Mouse (Mus musculus): Measurements from ENCODE around the gene Carmil3. TPM values are rescaled to one million over a fixed set of nuclear protein-coding genes. Genes with fewer than 3 reads are reported as not detected.
A peak's percentile ranks its signal among the peaks of the same experiment; 100 is the strongest.

Carmil3 gene
- polyA plus RNA-seq, 2 experiments, result 0.32 to 2.6 TPM

DNA sequence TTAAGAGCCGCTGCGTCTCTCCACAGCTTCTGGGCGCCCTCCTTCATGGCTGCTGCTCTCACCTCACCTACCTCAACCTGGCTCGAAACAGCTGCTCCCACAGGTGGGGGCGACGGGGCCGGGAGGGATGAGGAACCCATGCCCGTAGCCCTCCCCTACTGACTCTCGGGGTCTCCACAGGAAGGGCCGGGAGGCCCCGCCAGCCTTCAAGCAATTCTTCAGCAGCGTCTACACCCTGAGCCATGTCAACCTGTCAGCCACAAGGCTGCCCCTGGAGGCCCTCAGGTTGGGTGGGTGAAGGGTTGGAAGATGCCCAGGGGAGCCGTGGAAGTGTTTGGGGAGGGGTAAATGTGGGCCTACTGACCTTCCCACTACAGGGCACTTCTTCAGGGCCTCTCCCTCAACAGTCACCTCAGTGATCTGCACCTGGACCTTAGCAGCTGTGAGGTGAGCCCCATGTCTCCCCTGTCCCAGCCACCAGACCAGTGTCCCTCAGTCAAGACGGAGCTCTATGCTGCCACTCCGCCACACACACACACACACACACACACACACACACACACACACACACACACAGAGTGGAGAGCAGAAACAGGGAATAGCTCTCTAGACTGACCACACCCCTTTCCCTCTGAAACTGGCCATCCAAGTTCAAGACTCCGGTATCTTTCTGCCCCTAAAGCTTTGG, 6.5 kb downstream of the Carmil3 start:
- Histone ChIP-seq H3K9me3 (ENCODE audit: control insufficient read depth, low read length) (no peaks in the 10 kb centered on the region), H3K9ac (replicated peaks) (no peak overlapping the region), H3K36me3 (replicated peaks; ENCODE audit: control insufficient read depth, insufficient read depth, low read depth) (no peaks in the 10 kb centered on the region), H3K27me3 (ENCODE audit: control insufficient read depth, insufficient read depth, low read length) (no peaks in the 10 kb centered on the region), H3K4me2 (ENCODE audit: low read depth) (no peak overlapping the region), H3K4me3 (ENCODE audit: insufficient read depth in 1 of 2, low read depth in 2 of 2, low read length in 2 of 2) (no peak overlapping the region), H3K4me1 (replicated peaks; ENCODE audit: control insufficient read depth in 2 of 2, insufficient read depth in 2 of 2, low read length in 1 of 2) (peaks cover 3 to 7% of the 10 kb centered on the region in 2 experiments; a peak in 3 of 4 replicates), H3K27ac (no peak overlapping the region)
- TF ChIP-seq EP300 (IDR thresholded peaks at IDR 0.05; ENCODE audit: low read depth) (no peak), CTCF (IDR thresholded peaks at IDR 0.05; ENCODE audit: low read depth) (no peak)
- WGBS (ENCODE audit: insufficient replicate concordance), result 65% methylated on average over 16 of the region's 16 CpGs
- DNase-seq (ENCODE audit: low read depth in 3 of 3, low spot score in 3 of 3) (no peak), ATAC-seq (ENCODE audit: insufficient read depth) (peak; percentile 7; the same call in 1 of the 2 replicates)

DNA sequence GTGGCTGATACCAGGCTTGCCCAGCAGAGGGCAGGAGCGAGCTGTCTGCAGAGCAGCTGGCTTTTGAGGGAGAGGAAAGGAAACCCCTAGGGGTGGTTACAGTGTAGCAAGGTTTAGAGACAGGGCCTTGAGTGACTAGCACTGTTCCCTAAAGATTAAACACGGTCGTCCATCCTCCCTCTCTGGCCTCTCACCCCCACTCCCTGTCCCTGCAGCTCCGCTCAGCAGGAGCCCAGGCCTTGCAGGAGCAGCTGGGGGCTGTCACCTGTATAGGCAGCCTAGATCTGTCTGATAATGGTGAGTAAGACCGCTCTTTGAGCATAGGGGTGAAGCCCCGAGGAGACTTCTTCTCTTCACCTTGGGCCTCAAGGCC, 7.0 kb downstream of the Carmil3 start:
- Histone ChIP-seq H3K9me3 (ENCODE audit: control insufficient read depth, low read length) (no peaks in the 10 kb centered on the region), H3K4me3 (ENCODE audit: insufficient read depth in 1 of 2, low read depth in 2 of 2, low read length in 2 of 2) (no peak overlapping the region), H3K27ac (no peak overlapping the region), H3K36me3 (replicated peaks; ENCODE audit: control insufficient read depth, insufficient read depth, low read depth) (no peaks in the 10 kb centered on the region), H3K9ac (replicated peaks) (no peak overlapping the region), H3K4me2 (ENCODE audit: low read depth) (no peak overlapping the region), H3K27me3 (ENCODE audit: control insufficient read depth, insufficient read depth, low read length) (no peaks in the 10 kb centered on the region), H3K4me1 (replicated peaks; ENCODE audit: control insufficient read depth in 2 of 2, insufficient read depth in 2 of 2, low read length in 1 of 2) (peaks cover 0 to 2% of the 10 kb centered on the region in 2 experiments; a peak in 2 of 4 replicates)
- DNase-seq (ENCODE audit: low read depth in 3 of 3, low spot score in 3 of 3), result peak; percentile 51 to 64 (median 59)
- 30% methylated on average over 6 of the region's 6 CpGs for WGBS (ENCODE audit: insufficient replicate concordance)
- ATAC-seq (ENCODE audit: insufficient read depth), result peak; percentile 24
- TF ChIP-seq CTCF (IDR thresholded peaks at IDR 0.05; ENCODE audit: low read depth), result peak; percentile 99
- no peak for TF ChIP-seq EP300 (IDR thresholded peaks at IDR 0.05; ENCODE audit: low read depth)

DNA sequence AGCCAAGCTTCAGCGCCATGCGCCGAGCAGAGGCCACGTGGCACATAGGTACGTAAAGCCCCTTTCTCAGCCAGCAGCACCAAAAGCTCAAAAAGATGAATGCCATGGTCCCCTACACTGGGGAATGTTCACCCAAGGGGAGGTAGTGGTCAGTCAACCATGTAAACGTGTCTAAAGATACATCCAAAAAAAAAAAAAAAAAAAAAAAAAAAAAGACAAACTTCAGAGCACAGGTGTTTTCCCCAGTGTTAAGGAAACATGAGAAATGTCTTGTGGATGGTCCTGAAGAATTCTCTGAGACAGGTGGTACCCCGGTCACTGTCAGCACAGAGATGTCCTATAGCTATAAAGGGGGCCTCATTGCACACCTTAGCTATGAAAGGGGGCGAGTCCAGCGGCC, 15.2 kb downstream of the Carmil3 start:
- H3K27ac ChIP-seq, result no peak overlapping the region
- H3K4me2 ChIP-seq (ENCODE audit: low read depth), result no peak overlapping the region
- H3K27me3 ChIP-seq (ENCODE audit: control insufficient read depth, insufficient read depth, low read length), result no peaks in the 10 kb centered on the region
- H3K36me3 ChIP-seq (replicated peaks; ENCODE audit: control insufficient read depth, insufficient read depth, low read depth), result no peaks in the 10 kb centered on the region
- H3K4me3 ChIP-seq (ENCODE audit: insufficient read depth in 1 of 2, low read depth in 2 of 2, low read length in 2 of 2), result no peak overlapping the region
- no peaks in the 10 kb centered on the region for H3K4me1 ChIP-seq (replicated peaks; ENCODE audit: control insufficient read depth in 2 of 2, insufficient read depth in 2 of 2, low read length in 1 of 2)
- WGBS (ENCODE audit: insufficient replicate concordance), result 79% methylated on average over 9 of the region's 9 CpGs
- ATAC-seq (ENCODE audit: insufficient read depth), result no peak
- DNase-seq (ENCODE audit: low read depth in 3 of 3, low spot score in 3 of 3), result no peak
- H3K9ac ChIP-seq (replicated peaks), result no peak overlapping the region
- TF ChIP-seq CTCF (IDR thresholded peaks at IDR 0.05; ENCODE audit: low read depth) (no peak), EP300 (IDR thresholded peaks at IDR 0.05; ENCODE audit: low read depth) (no peak)
- H3K9me3 ChIP-seq (ENCODE audit: control insufficient read depth, low read length), result no peaks in the 10 kb centered on the region

DNA sequence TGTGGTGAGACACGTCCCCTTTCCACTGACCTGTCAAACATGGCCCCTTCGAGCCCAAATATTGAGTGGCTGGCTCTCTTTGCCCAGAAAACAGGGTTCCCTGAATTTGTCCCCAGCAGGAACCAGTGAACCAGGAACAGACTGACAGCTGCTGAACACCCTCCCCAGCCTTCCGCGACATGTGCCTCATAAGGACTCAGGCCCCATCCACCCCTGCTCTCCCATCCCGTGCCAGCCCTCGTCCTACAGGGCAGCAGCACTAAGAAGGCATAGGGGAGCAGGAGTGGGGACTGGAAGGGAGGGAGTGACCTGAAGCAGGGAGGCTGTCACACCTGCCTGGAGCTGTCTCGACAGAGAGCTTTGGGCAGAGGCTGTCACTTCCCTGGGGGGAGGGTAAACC, 17.4 kb downstream of the Carmil3 start:
- no peak overlapping the region for H3K27ac ChIP-seq
- H3K9me3 ChIP-seq (ENCODE audit: control insufficient read depth, low read length), result no peaks in the 10 kb centered on the region
- 46% methylated on average over 7 of the region's 7 CpGs for WGBS (ENCODE audit: insufficient replicate concordance)
- no peak overlapping the region for H3K9ac ChIP-seq (replicated peaks)
- H3K4me1 ChIP-seq (replicated peaks; ENCODE audit: control insufficient read depth in 2 of 2, insufficient read depth in 2 of 2, low read length in 1 of 2), result no peaks in the 10 kb centered on the region
- H3K36me3 ChIP-seq (replicated peaks; ENCODE audit: control insufficient read depth, insufficient read depth, low read depth), result no peaks in the 10 kb centered on the region
- no peak overlapping the region for H3K4me2 ChIP-seq (ENCODE audit: low read depth)
- TF ChIP-seq EP300 (IDR thresholded peaks at IDR 0.05; ENCODE audit: low read depth) (no peak), CTCF (IDR thresholded peaks at IDR 0.05; ENCODE audit: low read depth) (no peak)
- DNase-seq (ENCODE audit: low read depth in 3 of 3, low spot score in 3 of 3) (no peak), ATAC-seq (ENCODE audit: insufficient read depth) (no peak)
- H3K4me3 ChIP-seq (ENCODE audit: insufficient read depth in 1 of 2, low read depth in 2 of 2, low read length in 2 of 2), result no peak overlapping the region
- peaks cover 11% of the 10 kb centered on the region for H3K27me3 ChIP-seq (ENCODE audit: control insufficient read depth, insufficient read depth, low read length)

DNA sequence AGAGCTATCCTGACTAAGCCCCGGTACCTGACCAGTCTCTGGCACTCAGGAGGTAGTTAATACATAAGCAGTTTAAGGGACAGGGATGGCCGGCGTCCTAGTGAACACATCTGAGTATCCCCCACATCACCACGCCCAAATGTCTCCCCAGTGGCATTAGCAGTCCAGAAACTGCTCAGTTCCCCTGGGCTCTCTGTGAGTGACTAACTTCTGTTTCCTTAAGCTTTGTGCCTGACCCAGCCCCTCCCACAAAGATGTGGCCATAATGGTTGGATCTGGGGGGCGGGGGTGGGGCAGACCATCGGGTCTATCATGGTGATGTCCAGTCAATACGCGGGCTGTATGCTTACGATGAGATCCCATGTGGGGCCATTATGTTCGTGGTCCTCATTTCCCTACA, 19.1 kb downstream of the Carmil3 start:
- H3K27me3 ChIP-seq (ENCODE audit: control insufficient read depth, insufficient read depth, low read length), result peaks cover 11% of the 10 kb centered on the region
- no peak overlapping the region for H3K9ac ChIP-seq (replicated peaks)
- no peak overlapping the region for H3K4me2 ChIP-seq (ENCODE audit: low read depth)
- TF ChIP-seq CTCF (IDR thresholded peaks at IDR 0.05; ENCODE audit: low read depth), result no peak
- no peak for TF ChIP-seq EP300 (IDR thresholded peaks at IDR 0.05; ENCODE audit: low read depth)
- 70% methylated on average over 10 of the region's 10 CpGs for WGBS (ENCODE audit: insufficient replicate concordance)
- DNase-seq (ENCODE audit: low read depth in 3 of 3, low spot score in 3 of 3), result no peak
- H3K27ac ChIP-seq, result no peak overlapping the region
- H3K36me3 ChIP-seq (replicated peaks; ENCODE audit: control insufficient read depth, insufficient read depth, low read depth), result no peaks in the 10 kb centered on the region
- H3K9me3 ChIP-seq (ENCODE audit: control insufficient read depth, low read length), result no peaks in the 10 kb centered on the region
- ATAC-seq (ENCODE audit: insufficient read depth), result no peak
- H3K4me3 ChIP-seq (ENCODE audit: insufficient read depth in 1 of 2, low read depth in 2 of 2, low read length in 2 of 2), result no peak overlapping the region
- peaks cover 5 to 10% of the 10 kb centered on the region in 2 experiments; a peak in 3 of 4 replicates for H3K4me1 ChIP-seq (replicated peaks; ENCODE audit: control insufficient read depth in 2 of 2, insufficient read depth in 2 of 2, low read length in 1 of 2)
